Comparison of ENCODE assay signal across 22 mouse cellular contexts in the genomic region with DNA sequence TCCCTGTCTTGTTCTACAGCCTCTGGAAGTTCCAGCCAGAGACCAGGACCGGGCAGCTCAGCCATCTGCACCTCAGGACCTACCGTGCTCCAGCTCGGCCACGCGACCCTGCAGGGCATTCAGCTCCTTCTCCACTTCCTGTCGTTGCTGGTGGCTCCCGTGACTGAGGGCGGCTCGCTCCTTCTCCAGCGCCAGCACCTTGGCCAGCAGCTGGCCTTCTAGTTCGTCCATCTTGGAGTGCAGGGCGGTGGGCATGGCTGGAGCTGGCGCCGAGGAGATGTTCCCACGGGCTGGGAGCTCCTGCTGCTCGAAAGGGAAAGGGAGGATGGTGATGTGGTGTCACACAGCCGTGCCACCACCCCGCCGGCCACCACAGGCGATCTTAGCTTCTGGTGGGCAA. TPM values are rescaled to one million over a fixed set of nuclear protein-coding genes. Genes with fewer than 3 reads are reported as not detected.
DNase-seq lines count a peak whose midpoint lies in the region; ATAC-seq and TF ChIP-seq lines count a peak whose summit lies in the region.
"Had no signal": no experiment of that assay in that cellular context is flagged by ENCODE, and none has a peak within 500 bp of the region (broad histone marks: within the 10 kb centered on the region; RNA-seq: fewer than 3 reads in every experiment).

No protein-coding gene starts in this region.

- no peak overlapping the region for H3K27ac ChIP-seq in liver, embryonic 11.5 days (ENCODE audit: low read depth, low read length)
- no peak overlapping the region for H3K27ac ChIP-seq in liver, postnatal 0 days (ENCODE audit: low read depth)
- no peak overlapping the region for H3K27ac ChIP-seq in embryonic facial prominence, embryonic 11.5 days (replicated peaks; ENCODE audit: low read depth, low read length)
- H3K27ac ChIP-seq: embryonic facial prominence, embryonic 13.5 days; heart, embryonic 13.5 days; lung, embryonic 15.5 days; neural tube, embryonic 13.5 days had no signal

- no peaks in the 10 kb centered on the region for H3K9me3 ChIP-seq in liver, embryonic 11.5 days (ENCODE audit: control insufficient read depth, low read length)
- H3K9me3 ChIP-seq in liver, postnatal 0 days (ENCODE audit: low read length), result no peaks in the 10 kb centered on the region
- no peaks in the 10 kb centered on the region for H3K9me3 ChIP-seq in embryonic facial prominence, embryonic 11.5 days (replicated peaks; ENCODE audit: control insufficient read depth, low read length)
- H3K9me3 ChIP-seq: embryonic facial prominence, embryonic 13.5 days; heart, embryonic 13.5 days; lung, embryonic 15.5 days; neural tube, embryonic 13.5 days had no signal

- no peak overlapping the region for H3K9ac ChIP-seq in liver, embryonic 11.5 days (ENCODE audit: low read depth, low read length)
- no peak overlapping the region for H3K9ac ChIP-seq in liver, postnatal 0 days (replicated peaks)
- no peak overlapping the region for H3K9ac ChIP-seq in embryonic facial prominence, embryonic 11.5 days (replicated peaks; ENCODE audit: low read length)
- H3K9ac ChIP-seq: embryonic facial prominence, embryonic 13.5 days; heart, embryonic 13.5 days; lung, embryonic 15.5 days; neural tube, embryonic 13.5 days had no signal

- TF ChIP-seq EP300 in liver, postnatal 0 days (IDR thresholded peaks at IDR 0.05; ENCODE audit: low read depth), result no peak

- peaks cover 34% of the 10 kb centered on the region for H3K27me3 ChIP-seq in liver, embryonic 11.5 days (replicated peaks; ENCODE audit: control insufficient read depth, insufficient read depth, low read length)
- H3K27me3 ChIP-seq in liver, postnatal 0 days (ENCODE audit: insufficient read depth, low read length), result peaks cover 9% of the 10 kb centered on the region; the same call in 1 of the 2 replicates
- no peaks in the 10 kb centered on the region; the same call in 1 of the 2 replicates for H3K27me3 ChIP-seq in embryonic facial prominence, embryonic 11.5 days (ENCODE audit: control insufficient read depth, insufficient read depth, low read length)
- H3K27me3 ChIP-seq: lung, embryonic 15.5 days had no signal

- intact Hi-C loops in heart, postnatal 36 days (cut with DNase I), result no loop called here

- H3K36me3 ChIP-seq in liver, embryonic 11.5 days (ENCODE audit: control insufficient read depth, insufficient read depth, low read length), result no peaks in the 10 kb centered on the region
- H3K36me3 ChIP-seq in liver, postnatal 0 days (replicated peaks; ENCODE audit: insufficient read depth, low read length), result no peaks in the 10 kb centered on the region
- no peaks in the 10 kb centered on the region for H3K36me3 ChIP-seq in embryonic facial prominence, embryonic 11.5 days (replicated peaks; ENCODE audit: control insufficient read depth, insufficient read depth, low read depth, low read length)
- H3K36me3 ChIP-seq: embryonic facial prominence, embryonic 13.5 days; heart, embryonic 13.5 days; lung, embryonic 15.5 days had no signal

- no peaks in the 10 kb centered on the region for H3K4me1 ChIP-seq in liver, embryonic 11.5 days (replicated peaks; ENCODE audit: control insufficient read depth, insufficient read depth, low read length)
- no peaks in the 10 kb centered on the region for H3K4me1 ChIP-seq in liver, postnatal 0 days (ENCODE audit: insufficient read depth)
- no peaks in the 10 kb centered on the region for H3K4me1 ChIP-seq in embryonic facial prominence, embryonic 11.5 days (ENCODE audit: control insufficient read depth, insufficient read depth, low read length)
- H3K4me1 ChIP-seq: embryonic facial prominence, embryonic 13.5 days; heart, embryonic 13.5 days; lung, embryonic 15.5 days had no signal

- DNase-seq in heart, postnatal 4 days, result peak; percentile 36
- DNase-seq in heart, postnatal 36 days, result no peak
- peak; percentile 41 for DNase-seq in liver, embryonic 11.5 days (ENCODE audit: low spot score)
- no peak for DNase-seq in liver, postnatal 0 days
- DNase-seq in embryo, embryonic 10.5 days (ENCODE audit: low spot score), result peak; percentile 22
- peak; percentile 48 for DNase-seq in embryonic facial prominence, embryonic 11.5 days (ENCODE audit: low spot score)
- DNase-seq in right cerebral cortex, postnatal 14 days, result no peak
- no peak for DNase-seq in adrenal gland, adult 2 months
- DNase-seq: cerebellum, adult 11 months; kidney, postnatal 14 days; layer of hippocampus, adult 9-11 months; liver; right cerebral cortex, postnatal 25 days; thymus, postnatal 36 days had no signal

- H3K4me2 ChIP-seq in liver, embryonic 11.5 days, result no peak overlapping the region
- no peak overlapping the region for H3K4me2 ChIP-seq in liver, postnatal 0 days (ENCODE audit: low read depth, low read length)
- H3K4me2 ChIP-seq in embryonic facial prominence, embryonic 11.5 days (ENCODE audit: low read depth, low read length), result no peak overlapping the region
- H3K4me2 ChIP-seq: embryonic facial prominence, embryonic 13.5 days; heart, embryonic 13.5 days; lung, embryonic 15.5 days; neural tube, embryonic 13.5 days had no signal

- WGBS in liver, embryonic 11.5 days, result 18% methylated on average over 20 of the region's 20 CpGs
- WGBS in liver, postnatal 0 days (ENCODE audit: insufficient replicate concordance), result 16% methylated on average over 20 of the region's 20 CpGs
- WGBS in embryonic facial prominence, embryonic 11.5 days, result 28% methylated on average over 20 of the region's 20 CpGs

- ATAC-seq in liver, embryonic 11.5 days (replicated peaks; ENCODE audit: low FRiP score), result no peak
- no peak for ATAC-seq in liver, postnatal 0 days
- ATAC-seq in embryonic facial prominence, embryonic 11.5 days (replicated peaks; ENCODE audit: insufficient number of reproducible peaks, low FRiP score, low TSS enrichment, low read depth), result no peak
- ATAC-seq: forebrain, embryonic 16.5 days had no signal

- no peak for TF ChIP-seq CTCF in liver, postnatal 0 days (IDR thresholded peaks at IDR 0.05; ENCODE audit: low read depth)

- H3K4me3 ChIP-seq in liver, embryonic 11.5 days (ENCODE audit: low read depth, low read length), result no peak overlapping the region
- no peak overlapping the region for H3K4me3 ChIP-seq in liver, postnatal 0 days (ENCODE audit: low read depth, low read length)
- H3K4me3 ChIP-seq in embryonic facial prominence, embryonic 11.5 days (ENCODE audit: low read depth, low read length), result no peak overlapping the region
- H3K4me3 ChIP-seq: embryonic facial prominence, embryonic 13.5 days; heart, embryonic 13.5 days; lung, embryonic 15.5 days; neural tube, embryonic 13.5 days had no signal

RNA-seq across cellular contexts. Expression of a gene that starts 10.4 kb away (rescaled TPM):
- 1 to 10 TPM; 5.8 to 6.0 TPM for total RNA-seq in heart, postnatal 4 days (2021)
- 1 to 10 TPM; 1.5 to 1.7 TPM for total RNA-seq in heart, postnatal 36 days (2021)
- polyA plus RNA-seq in liver, embryonic 11.5 days (2014; fragmentation: Nextera tagmentation; extraction: Ambion mirVana), result 0.27 and 0.43 TPM in 2 replicates
- 0.09 and 0.13 TPM in 2 replicates for polyA plus RNA-seq in liver, postnatal 0 days (2015; fragmentation: Nextera tagmentation; extraction: Ambion mirVana)
- 0.77 and 1.1 TPM in 2 replicates for polyA plus RNA-seq in embryonic facial prominence, embryonic 11.5 days (2014; fragmentation: Nextera tagmentation; extraction: Ambion mirVana)
- total RNA-seq in adrenal gland, adult 2 months (2021), result 1 to 10 TPM; 4.4 to 7.9 TPM
- polyA plus RNA-seq in adrenal gland, adult 2 months (2012; rRNA removed), result 5.5 and 6.3 TPM in 2 replicates

RNA-seq across cellular contexts. Expression of a gene that starts 16.5 kb away (rescaled TPM):
- 10 to 100 TPM; 22.3 to 25.1 TPM for total RNA-seq in heart, postnatal 4 days (2021)
- 10 to 100 TPM; 17.7 to 22.5 TPM for total RNA-seq in heart, postnatal 36 days (2021)
- 25.0 and 28.6 TPM in 2 replicates for polyA plus RNA-seq in liver, embryonic 11.5 days (2014; fragmentation: Nextera tagmentation; extraction: Ambion mirVana)
- polyA plus RNA-seq in liver, postnatal 0 days (2015; fragmentation: Nextera tagmentation; extraction: Ambion mirVana), result 9.7 and 10.2 TPM in 2 replicates
- 61.6 and 64.2 TPM in 2 replicates for polyA plus RNA-seq in embryonic facial prominence, embryonic 11.5 days (2014; fragmentation: Nextera tagmentation; extraction: Ambion mirVana)
- 10 to 100 TPM; 13.9 to 24.8 TPM for total RNA-seq in adrenal gland, adult 2 months (2021)
- 39.9 and 43.0 TPM in 2 replicates for polyA plus RNA-seq in adrenal gland, adult 2 months (2012; rRNA removed)

RNA-seq across cellular contexts. Expression of a gene that starts 39.9 kb away (rescaled TPM):
- total RNA-seq in heart, postnatal 4 days (2021), result 1 to 10 TPM; 1.3 to 1.5 TPM
- total RNA-seq in heart, postnatal 36 days (2021), result under 1 TPM in 1 of 2 experiments, not detected in 1; 0.30 TPM
- not detected in 2 replicates for polyA plus RNA-seq in liver, embryonic 11.5 days (2014; fragmentation: Nextera tagmentation; extraction: Ambion mirVana)
- polyA plus RNA-seq in liver, postnatal 0 days (2015; fragmentation: Nextera tagmentation; extraction: Ambion mirVana), result not detected in 2 replicates
- 0.56 TPM in 1 of 2 replicates, not detected in the other for polyA plus RNA-seq in embryonic facial prominence, embryonic 11.5 days (2014; fragmentation: Nextera tagmentation; extraction: Ambion mirVana)
- total RNA-seq in adrenal gland, adult 2 months (2021), result 1 to 10 TPM; 1.2 to 2.0 TPM
- polyA plus RNA-seq in adrenal gland, adult 2 months (2012; rRNA removed), result 13.4 and 14.6 TPM in 2 replicates
- total RNA-seq: hematopoietic stem cell, adult 5-6 weeks; megakaryocyte, adult 5-6 weeks had no signal
- polyA plus RNA-seq: forebrain, embryonic 16.5 days; heart, embryonic 13.5 days; intestine, embryonic 14.5 days; neural tube, embryonic 13.5 days had no signal

RNA-seq across cellular contexts. Expression of a gene that starts 40.3 kb away (rescaled TPM):
- 10 to 100 TPM; 53.1 to 57.5 TPM for total RNA-seq in heart, postnatal 4 days (2021)
- total RNA-seq in heart, postnatal 36 days (2021), result 10 to 100 TPM; 25.8 to 29.7 TPM
- polyA plus RNA-seq in liver, embryonic 11.5 days (2014; fragmentation: Nextera tagmentation; extraction: Ambion mirVana), result 16.3 and 16.8 TPM in 2 replicates
- 3.9 and 4.4 TPM in 2 replicates for polyA plus RNA-seq in liver, postnatal 0 days (2015; fragmentation: Nextera tagmentation; extraction: Ambion mirVana)
- 8.3 and 12.1 TPM in 2 replicates for polyA plus RNA-seq in embryonic facial prominence, embryonic 11.5 days (2014; fragmentation: Nextera tagmentation; extraction: Ambion mirVana)
- 10 to 100 TPM; 46.2 to 67.3 TPM for total RNA-seq in adrenal gland, adult 2 months (2021)
- polyA plus RNA-seq in adrenal gland, adult 2 months (2012; rRNA removed), result 105 and 106 TPM in 2 replicates

RNA-seq across cellular contexts. Expression of a gene that starts 51.8 kb away (rescaled TPM):
- 10 to 100 TPM; 54.7 to 62.3 TPM for total RNA-seq in heart, postnatal 4 days (2021)
- 10 to 100 TPM; 85.6 to 89.1 TPM for total RNA-seq in heart, postnatal 36 days (2021)
- polyA plus RNA-seq in liver, embryonic 11.5 days (2014; fragmentation: Nextera tagmentation; extraction: Ambion mirVana), result 2.2 and 2.5 TPM in 2 replicates
- 3.3 and 4.2 TPM in 2 replicates for polyA plus RNA-seq in liver, postnatal 0 days (2015; fragmentation: Nextera tagmentation; extraction: Ambion mirVana)
- polyA plus RNA-seq in embryonic facial prominence, embryonic 11.5 days (2014; fragmentation: Nextera tagmentation; extraction: Ambion mirVana), result 3.1 and 4.4 TPM in 2 replicates
- total RNA-seq in adrenal gland, adult 2 months (2021), result 10 to 100 TPM; 46.9 to 77.9 TPM
- polyA plus RNA-seq in adrenal gland, adult 2 months (2012; rRNA removed), result 86.8 and 92.5 TPM in 2 replicates

Comparison
In these comparisons a context has a peak if more than half of its experiments do, and no peak if none do; other contexts are left out.
1. DNase-seq: peak in heart, postnatal 4 days (single experiment), liver, embryonic 11.5 days (single experiment), embryo, embryonic 10.5 days (single experiment) and embryonic facial prominence, embryonic 11.5 days (single experiment); none in heart, postnatal 36 days (0 of 2), liver, postnatal 0 days (single experiment), right cerebral cortex, postnatal 14 days (single experiment) and adrenal gland, adult 2 months (single experiment).